Mouse (Mus musculus): ENCODE measurements at regions not wholly inside any gene's neighbourhood (a gene's known extent, or its start where the extent isn't known, plus 50 kb on each side); places are given as distances from the start of the nearest gene placed in this dataset.

DNA sequence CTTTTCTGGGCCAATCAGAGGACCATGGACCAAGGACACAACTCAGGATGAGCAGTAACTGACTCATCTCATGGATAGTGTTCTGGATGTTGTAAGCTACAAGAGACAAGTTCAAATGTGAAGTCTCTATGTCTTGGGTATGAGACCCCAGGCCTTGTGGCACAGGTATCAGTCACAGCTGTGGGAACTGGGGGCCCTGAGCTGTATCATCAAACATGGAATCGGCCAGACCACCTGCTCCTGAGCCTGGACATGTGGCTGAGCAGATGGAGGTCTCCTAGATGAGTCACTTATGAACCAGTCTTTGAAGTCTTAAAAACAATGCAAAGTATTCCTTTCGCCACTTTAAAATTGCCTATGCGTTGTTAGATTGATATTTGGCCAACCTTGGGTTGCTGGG is 432.1 kb downstream of the Rps24 start:
- TF ChIP-seq CTCF (conservative IDR thresholded peaks at IDR 0.05; ENCODE audit: low read length) (no peak), POU5F1 (IDR thresholded peaks at IDR 0.05; ENCODE audit: borderline replicate concordance, low read length) (no peak), NANOG (IDR thresholded peaks at IDR 0.05; ENCODE audit: borderline replicate concordance, low read length) (no peak)
